Mouse (Mus musculus) layer of hippocampus, postnatal 25 days (tissue): ENCODE measurements at regions not wholly inside any gene's neighbourhood (a gene's known extent, or its start where the extent isn't known, plus 50 kb on each side); places are given as distances from the start of the nearest gene placed in this dataset.

ENCODE experiments used
- DNase-seq, 2 experiments: peaks; one replicate each; pipeline ENCODE4 v3.0.0; 2022; ENCODE audit warnings: mixed read lengths in 2 of 2, low spot score in 1 of 2; ENCODE audit errors: extremely low spot score in 1 of 2

DNA sequence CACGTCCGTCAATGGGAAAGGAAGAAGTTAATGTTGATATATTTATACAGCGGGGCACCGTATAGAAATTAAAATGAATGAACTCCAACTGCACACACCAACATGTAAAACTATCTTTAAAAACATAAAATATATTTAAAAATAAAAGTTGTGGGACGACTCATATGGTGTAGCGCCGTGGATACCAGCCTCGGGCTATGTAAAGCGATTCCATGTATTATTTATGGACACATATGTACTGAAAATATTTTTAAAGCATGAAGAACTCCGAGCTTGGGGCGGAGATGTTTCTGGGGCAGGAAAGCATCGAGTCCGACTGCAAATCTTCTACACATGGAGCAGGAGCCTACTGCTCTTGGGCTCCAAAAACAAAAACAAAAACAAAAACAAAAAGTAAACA lies 182.4 kb downstream of the Cryba4 start:
- DNase-seq = no peak

DNA sequence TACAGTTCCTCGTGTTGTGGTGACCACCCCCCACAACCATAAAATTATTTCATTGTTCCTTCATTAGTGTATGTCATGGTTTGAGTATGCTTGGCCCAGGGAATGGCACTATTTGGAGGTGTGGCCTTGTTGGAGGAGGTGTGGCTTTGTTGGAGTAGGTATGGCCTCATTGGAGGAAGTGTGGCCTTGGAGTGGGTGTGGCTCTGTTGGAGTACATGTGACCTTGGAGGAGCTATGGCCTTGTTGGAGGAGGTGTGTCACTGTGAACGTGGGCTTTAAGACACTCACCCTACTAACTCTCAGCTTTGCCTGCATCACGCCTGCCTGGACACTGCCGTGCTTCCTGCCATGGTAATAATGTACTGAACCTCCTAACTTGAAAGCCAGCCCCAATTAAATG lies 179.9 kb downstream of the Cryba4 start:
- DNase-seq = no peak

DNA sequence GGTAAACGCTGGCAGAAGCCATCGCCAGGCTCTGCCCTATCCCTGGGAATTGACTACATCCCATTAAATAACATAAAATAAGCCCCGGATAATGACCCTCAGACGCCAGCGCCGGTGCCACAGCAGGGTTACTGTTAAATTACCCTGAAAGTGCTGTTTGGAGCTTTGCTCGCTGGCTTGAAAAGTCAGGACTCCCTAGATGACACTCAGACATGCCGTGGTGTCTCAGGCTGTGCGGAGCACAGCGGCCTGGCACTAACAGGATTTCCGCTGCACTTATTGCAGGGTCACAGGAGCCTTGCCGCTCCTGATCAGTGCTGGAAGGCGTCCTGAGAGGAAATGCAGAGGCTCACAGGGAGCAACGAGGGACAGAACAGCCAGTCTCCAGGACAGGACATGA lies 175.2 kb downstream of the Cryba4 start:
- no peak for DNase-seq

DNA sequence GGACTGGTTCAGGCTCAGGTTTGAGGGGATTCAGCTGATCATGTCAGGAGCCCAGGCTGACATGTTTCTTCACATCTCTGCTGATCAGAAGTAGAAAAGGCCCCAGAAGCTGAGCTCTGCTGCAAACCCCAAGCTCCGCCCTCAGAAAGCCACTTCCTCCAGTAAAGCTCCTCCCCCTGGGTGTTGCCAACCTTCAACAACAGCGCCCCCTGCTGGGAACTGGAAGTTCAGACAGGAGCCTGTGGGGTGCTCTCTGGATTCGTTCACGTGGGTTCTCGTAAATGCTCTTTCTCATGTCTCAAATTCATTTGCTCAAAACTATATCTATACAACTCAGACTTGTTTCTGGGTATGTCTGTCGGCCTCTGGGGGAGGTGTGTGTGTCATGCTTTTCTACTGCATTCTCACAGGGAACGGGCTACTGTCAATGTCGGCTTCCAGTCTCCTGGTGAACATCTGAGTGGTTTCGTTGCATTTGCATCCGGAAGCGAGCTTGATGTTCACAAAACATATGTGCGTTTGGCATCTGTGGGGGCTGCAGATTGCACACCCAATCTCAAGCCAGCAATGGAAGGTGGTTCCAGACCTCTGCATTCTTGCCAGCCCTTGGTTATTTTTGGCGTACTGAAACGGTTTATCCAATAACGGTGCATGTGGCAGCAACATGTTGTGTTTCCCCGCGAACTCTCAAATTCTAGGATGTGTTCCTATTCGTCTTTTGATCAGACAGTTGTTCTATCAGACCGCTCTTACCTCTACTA lies 174.3 kb downstream of the Cryba4 start:
- DNase-seq = peak; percentile 42 to 70

DNA sequence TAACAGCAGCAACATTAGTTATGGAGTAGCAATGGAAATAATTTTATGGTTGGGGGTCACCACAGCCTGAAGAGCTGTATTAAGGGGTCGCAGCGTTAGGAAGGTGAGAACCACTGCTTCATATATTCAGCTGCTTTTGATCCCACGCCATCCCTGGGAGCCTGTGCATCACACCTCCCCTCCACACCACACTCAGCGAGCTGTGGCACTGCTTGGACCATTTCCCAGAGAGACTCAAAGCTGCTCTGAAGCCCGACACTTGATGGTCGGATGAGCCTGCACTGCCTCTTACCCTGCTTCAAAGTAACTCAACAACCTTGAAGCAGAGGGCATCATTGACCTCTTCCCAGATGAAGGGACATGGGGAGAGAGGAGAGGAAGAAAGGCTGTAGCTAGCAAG lies 171.3 kb downstream of the Cryba4 start:
- no peak for DNase-seq

DNA sequence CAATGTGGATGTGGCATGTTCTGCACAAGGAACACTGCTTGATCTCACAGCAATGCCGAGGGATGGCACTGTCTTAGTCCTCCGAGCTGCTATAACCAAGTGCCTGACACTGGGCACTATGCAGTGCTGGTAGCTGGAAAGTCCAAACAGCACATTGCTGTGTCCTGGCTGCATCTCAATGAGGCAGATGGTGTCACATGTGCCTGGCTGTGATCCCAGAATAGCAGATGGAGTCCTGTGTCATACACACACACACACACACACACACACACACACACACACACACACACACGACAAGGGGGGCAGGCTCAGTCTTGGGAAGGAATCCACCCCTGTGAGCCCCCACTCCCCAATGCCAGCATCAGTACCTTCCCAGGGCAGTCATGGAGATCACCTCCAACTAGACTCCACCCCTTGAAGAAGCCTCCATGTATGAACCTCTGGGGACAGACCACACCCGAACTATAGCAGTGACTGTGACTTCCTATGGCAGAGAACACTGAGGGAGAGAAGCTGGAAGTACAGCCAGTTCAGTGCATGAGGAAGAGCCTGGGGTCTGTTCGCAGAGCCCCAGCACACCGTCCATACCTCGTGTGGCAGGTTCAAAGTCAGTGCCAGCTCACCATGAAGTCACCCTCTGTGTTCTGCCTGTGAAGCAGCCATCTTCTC lies 160.3 kb downstream of the Cryba4 start:
- peak; percentile 32 to 61 for DNase-seq

DNA sequence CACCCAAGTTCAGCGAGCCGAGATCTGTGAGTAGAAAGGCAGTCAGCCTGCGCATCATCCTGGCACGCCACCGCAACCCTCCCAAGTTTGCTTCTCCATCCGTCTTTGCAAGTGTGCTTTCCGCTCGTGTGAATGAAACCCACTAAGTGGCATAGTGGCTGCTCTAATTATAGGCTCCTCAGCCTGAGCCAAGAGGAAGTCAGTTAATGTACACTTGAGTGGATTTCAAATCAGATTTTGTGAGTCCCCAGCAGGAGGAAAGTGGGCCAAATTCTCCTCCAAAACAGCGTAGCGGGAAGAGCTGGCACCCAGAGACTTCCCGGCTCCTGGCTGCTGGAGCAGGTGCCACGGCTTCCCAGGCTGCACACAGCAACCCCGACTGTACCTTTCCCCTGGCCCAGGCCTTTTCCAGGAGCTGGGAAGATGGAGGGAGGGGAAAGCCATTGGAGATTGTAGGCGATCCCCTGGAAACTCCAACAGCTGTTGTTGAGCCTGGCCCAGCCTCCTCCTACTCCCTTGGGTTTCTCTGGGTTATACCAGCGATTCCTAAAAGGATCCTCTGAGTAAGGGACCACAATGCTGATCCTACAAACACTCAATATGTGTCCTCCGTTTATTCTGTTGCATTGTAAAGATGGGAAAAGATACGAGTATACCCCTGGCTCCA lies 158.3 kb downstream of the Cryba4 start:
- peak; percentile 18 to 22 for DNase-seq

DNA sequence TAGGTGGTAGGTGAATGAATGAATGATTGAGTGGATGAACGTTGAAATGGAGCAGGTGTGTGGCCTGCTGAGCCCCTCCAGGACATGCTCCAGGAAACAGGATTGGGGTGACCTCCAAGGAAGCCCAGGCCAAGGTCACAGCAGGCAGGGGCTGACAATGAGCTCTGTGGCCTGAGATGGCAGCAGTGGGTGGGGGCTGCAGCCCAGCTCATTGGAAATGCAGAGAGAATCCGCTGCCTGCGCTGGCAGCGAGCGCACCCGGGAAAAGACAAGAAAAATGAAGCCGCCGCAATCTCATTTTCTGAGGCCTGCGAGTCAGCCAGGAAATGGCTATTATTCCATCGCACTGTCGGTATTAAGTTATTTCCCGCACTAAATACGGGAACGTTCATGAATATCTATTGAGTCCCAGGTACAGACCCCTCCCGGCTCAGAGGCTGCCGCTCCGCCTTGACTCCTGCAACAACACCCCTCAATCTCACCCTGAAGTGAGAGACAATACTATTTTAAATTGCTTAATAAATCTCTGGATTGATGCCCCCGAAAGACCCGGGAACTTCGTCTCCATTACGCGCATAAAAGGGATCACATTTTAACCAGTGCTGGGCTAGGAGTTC lies 153.7 kb downstream of the Cryba4 start:
- no peak for DNase-seq

DNA sequence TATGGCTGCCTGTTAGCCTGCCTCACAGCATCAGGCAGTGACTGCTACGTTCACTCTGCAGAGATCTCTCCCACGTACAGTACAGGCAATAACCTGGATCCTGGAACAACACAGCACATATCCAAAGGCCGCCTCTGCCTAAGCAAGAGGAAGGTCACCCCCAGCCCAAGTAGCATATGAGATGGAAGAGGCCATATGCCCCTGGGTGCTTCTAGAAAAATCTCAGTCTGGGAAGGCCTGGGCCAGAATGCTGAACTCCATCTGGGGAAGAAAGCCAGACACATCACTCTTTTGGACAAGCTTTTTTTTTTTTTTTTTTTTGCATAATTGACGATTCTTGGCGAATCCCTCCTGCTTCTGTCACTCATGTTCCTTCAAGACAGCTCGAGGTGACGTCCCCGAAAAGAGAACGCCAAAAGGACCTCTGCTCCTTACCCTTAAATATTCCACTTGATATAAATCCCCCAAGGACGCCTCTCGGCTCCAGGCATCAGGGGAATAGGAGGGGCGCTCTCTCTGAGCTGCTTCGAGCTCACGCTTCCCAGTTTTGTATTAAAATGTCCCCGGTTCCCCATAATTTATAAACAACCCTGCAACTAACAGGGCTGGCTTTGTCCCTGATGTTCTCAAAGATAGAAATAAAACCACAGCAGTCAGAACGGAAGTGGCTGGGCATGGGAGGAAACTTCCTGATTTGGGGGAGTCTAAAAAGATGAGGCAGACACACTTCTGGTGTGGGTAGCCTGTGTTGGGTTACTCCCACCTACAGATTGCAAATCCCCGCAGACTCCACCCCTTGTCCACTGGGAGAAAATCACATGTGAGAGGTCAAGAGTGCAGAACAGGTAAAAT lies 150.4 kb downstream of the Cryba4 start:
- no peak for DNase-seq

DNA sequence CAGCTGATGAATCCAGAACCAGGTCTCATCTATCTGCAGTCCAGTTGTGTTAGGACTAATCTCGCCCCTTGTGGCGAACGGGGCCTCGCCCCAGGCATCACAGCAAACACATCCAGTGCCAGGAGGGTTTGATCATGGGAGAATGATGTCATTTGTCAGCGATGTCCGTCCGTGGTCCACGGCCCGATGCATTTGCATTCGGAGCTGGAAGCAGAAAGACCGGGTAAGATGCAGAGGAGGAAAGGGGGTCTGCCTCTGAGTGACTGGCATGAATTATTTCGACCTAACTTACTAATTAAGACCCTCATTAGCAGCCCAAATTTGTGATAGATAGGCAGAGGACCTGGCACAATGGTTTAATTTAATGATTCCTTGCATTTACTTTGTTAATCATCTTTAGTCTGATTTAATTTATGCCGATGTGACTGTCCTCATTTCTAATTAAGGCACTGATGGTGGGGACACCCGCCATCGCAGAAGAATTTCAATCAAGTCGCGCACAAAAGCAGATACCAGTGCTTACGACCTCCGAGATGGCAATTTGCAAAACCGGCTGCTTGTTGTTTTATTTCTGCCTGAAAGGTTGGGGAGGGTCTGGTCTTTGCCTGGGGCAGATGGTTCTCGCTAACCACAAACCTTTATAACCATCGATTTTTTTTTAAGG lies 141.9 kb downstream of the Cryba4 start:
- DNase-seq = no peak

DNA sequence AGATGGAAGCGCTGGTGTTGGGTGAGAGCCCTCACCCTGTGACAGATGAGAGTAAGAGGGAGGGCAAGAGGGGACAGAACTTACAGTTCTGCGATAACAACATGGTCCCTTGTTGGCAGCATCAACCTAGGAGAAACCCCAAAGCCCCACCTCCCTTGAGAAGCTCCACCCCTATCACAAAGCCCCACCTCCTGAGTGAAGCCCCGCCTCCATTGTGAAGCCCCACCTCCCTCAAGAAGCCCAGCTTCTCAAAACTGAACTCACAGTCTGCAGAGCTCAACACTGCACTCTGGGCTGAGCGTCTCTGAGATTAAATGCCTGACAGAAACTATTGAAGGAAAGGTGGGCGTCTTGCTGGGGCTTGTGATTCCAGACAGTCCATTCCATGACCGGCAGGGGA lies 131.6 kb downstream of the Cryba4 start:
- DNase-seq = no peak

DNA sequence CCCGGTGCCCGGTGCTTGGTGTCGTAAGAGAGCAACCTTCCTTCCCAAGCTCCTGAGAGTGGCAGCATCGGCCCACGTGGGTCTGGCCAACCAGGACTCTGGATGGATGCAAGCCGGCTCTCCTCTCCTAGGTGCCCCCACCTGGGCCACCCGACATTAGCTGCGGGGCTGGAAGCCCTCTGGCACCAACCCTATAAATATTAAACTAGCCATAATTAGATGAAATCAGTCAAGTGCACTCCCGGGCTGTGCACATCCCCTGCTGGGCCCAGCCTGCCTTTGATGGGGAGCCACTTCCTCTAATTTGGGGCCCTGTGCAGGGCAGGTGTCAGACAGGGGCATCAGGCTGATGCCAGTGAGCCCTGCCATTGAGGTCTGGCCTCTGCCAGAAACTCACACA lies 130.8 kb downstream of the Cryba4 start:
- no peak for DNase-seq

DNA sequence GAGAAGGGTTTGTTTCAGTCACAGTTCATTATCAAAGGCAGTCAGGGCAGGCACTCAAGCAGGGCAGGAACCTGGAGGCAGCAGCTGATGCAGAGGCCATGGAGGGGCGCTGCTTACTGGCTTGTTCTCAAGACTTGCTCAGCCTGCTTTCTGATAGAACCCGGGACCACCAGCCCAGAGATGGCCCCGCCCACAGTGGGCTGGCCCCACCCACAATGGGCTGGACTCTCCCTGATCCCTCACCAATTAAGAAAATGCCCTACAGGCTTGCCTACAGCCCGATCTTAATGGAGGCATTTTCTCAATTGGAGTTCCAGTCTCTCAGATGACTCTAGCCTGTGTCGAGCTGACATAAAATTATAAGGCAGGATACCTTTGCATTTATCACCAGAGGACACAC lies 129.7 kb downstream of the Cryba4 start:
- no peak for DNase-seq

DNA sequence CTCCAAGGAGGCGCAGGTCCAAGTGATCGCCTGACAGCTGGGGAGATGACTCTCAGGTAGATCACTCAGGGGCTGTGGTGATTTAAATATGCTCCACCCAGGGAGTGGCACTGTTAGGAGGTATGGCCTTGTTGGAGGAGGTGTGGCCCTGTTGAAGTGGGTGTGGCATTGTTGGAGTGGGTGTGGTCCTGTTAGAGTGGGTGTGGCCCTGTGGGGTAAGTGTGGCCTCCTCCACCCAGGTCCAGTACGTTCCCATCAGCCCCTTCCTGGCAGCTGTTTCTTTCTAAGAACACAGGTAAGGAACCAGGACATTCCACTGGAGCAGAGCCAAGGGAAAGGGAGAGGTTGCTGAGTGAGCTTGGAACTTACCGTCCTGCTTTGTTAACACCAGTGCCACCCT lies 125.1 kb downstream of the Cryba4 start:
- no peak for DNase-seq

DNA sequence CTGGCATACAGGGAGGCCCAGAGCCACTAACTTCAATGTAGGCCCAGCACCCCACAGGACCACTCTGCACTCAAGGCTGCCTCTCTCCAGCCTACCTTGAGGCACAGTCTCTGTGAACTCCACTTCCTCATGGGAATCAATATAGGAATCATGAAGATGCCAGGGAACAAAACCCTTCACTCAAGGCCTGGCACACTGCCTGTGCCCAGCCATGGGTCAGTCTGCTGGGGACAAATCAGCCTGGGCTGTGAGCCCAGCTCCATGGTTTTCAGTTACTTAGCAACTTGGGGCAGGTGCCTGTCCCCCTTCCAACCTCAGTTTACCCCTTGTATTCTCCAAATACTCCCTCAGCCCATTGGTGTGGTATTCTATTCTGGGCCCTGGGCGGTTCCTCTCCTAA lies 119.6 kb downstream of the Cryba4 start:
- peak in 1 of 2 experiments; percentile 19 for DNase-seq

DNA sequence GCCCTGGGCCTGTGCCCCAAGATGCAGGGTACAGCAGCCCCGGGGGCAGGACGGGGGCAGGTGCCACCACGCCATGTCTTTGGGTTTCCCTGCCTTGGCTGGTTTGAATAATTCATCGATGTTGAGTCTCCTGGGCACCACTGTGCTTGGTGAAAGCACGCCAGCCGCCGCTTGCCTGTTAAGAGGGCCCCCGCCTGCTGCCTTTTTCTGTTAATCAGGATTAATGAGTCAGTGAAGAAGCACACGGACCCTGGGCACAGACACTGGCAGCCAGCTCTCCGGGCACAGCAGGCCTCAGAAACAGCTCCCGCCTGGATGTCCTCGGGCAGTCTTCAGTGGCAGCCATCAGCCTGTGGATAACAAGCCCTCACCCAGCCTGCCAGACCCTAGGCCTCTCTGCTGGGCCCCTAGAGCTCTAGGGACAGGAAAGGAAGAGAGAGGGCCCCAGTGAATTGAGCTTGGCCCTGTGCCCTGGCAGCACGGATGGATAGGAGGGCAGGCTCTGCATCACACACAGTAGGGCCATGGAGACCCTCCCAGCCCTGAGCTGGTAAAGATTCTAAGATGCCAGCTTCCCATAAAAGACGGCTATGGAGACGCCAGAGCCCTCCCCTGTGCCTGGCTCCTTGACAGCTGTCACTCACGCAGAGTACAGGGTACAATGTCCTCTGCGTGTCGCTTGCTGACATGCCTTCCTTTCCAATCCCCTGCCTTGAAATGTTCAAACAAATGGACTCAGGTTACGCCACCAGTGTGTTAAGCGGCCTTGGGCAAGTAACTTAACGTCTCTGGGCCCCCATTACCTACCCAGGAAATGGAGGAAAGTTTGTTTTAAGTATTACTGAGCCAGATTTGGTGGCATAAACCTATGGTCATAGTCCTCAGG lies 118.4 kb downstream of the Cryba4 start:
- DNase-seq = peak in 1 of 2 experiments; percentile 35

DNA sequence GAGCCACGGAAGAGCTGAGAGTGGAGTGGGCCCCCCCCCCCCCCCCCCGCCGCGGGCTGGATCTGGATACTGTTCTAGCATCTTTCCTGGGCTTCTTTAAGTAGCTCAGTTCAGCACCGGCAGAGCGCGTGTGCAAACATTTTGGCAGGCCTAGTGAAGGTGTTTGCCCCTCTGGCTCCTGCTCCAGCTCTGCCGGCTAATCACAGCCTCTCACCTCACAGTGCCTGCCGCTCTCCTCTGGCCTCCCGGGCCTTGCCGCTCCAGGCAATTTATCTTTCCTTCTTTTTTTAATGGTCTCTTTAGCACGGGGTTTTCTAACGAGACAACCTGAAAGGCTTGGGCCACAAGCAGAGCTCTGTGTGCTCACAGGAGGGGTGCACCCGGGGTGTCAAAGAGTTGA lies 115.7 kb downstream of the Cryba4 start:
- DNase-seq = no peak

DNA sequence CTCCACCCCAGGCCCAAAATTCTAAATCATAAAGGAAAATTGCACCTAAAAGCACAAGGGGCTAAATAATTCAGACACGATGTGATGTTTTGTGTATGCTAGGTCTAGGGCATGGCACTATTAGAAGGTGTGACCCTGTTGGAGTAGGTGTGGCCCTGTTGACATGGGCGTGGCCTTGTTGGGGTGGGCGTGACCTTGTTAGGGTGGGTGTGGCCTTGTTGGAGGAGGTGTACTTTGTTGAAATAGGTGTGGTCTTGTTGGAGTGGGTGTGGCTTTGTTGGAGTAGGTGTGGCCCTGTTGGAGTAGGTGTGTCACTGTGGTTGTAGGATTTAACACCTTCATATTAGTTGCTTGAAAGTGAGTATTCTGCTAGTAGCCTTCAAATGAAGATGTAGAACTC lies 114.1 kb downstream of the Cryba4 start:
- no peak for DNase-seq

DNA sequence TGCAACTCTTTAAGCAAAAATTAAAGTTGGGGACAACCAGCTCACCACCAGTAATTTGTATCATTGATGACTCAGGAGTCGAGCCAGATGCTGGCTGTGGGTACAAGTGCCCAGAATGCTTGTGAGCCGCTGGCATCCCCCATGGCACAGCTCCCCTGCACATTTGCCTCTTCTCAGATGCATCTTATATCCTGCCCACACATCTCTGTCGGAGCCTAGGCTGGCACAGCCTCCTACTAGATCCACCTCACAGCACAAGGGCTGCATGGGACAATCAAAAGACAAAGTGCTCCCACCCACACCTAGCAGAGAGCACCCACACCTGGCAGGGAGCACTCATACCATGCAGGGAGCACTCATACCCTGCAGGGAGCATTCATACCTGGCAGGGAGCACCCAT lies 109.6 kb downstream of the Cryba4 start:
- DNase-seq = no peak
